Mouse (Mus musculus) T-cell, adult 66 days (primary cell): Measurements from ENCODE around the gene Gm10310. TPM values are rescaled to one million over a fixed set of nuclear protein-coding genes. Genes with fewer than 3 reads are reported as not detected.

ENCODE experiments used
- total RNA-seq, 2 experiments: library from RNA; stranded (reverse); gene quantifications; 3 replicates in 1 of 2; 4 replicates in 1 of 2; pipeline ENCODE4 v1.2.4; 2023

Gene Gm10310
- not detected for total RNA-seq

DNA sequence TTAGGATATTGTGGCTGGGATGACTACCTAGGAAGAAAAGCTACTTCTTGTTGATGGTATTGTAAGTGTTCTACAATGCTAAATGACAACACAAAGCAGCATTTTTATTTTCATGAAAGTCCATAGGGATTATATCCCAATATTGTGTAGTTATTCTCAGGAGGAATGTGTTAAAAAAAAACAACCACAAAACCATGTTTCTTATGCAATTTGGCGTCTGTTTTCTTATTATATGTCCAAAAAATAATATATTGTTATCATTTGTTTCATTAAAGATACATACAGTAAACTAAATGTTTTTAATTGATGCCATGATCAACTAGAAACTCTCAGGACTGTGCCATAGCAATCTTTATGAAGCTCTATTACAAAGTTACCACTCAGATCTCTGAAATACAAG lies at the start of gene Gm10310:
Gene Gm10310 (minus strand): TSS at position 101 of the 400 bp plus-strand sequence.

DNA sequence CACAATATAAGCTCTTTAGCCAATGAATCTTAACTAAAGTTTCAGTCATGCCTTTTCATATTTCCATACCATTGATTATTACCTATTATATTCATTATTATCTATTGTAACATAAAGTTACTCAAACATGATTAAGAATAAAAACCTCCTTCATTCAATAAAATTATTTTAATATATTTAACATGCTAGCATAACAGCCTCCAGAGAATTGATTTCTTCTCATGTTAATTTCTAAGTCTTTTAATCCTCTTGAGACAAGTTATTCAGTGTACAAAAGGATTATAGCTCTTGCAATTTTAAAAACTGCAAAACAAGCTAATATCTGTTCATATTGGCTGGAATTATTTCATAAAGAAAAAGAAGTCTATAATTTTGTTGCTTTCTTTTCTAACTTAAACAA lies 45.2 kb upstream of the Gm10310 start, which contains the start of gene Olfr821:
Gene Olfr821 (plus strand): TSS at position 301 of the 400 bp plus-strand sequence.

DNA sequence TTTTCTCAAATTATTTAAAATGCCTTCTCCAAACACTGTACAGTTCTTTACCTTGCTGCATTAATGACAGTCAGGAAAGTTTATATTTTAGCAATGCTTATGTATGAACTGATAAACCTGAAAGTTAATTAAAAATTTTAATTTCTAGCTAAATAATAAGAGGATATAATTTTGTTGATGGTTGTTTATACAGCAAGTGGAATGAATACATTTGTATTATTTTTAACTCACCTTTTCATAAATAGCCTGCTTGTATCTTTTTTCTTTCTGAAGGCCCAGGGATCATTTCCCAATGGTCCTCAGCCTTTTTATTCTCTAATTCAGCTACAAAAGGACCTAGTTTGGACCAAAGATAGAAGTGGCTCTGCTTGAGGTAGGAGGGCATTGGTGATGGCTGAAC lies 27.5 kb upstream of the Gm10310 start, which contains the start of gene Olfr820:
Gene Olfr820 (plus strand): TSS at position 301 of the 400 bp plus-strand sequence.

DNA sequence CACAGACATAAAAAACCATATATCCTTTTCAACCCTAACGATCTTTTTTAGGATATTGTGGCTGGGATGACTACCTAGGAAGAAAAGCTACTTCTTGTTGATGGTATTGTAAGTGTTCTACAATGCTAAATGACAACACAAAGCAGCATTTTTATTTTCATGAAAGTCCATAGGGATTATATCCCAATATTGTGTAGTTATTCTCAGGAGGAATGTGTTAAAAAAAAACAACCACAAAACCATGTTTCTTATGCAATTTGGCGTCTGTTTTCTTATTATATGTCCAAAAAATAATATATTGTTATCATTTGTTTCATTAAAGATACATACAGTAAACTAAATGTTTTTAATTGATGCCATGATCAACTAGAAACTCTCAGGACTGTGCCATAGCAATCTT lies 8.8 kb downstream of the Gm10310 start, which contains the start of gene Olfr247:
Gene Olfr247 (minus strand): TSS at position 101 of the 400 bp plus-strand sequence.

DNA sequence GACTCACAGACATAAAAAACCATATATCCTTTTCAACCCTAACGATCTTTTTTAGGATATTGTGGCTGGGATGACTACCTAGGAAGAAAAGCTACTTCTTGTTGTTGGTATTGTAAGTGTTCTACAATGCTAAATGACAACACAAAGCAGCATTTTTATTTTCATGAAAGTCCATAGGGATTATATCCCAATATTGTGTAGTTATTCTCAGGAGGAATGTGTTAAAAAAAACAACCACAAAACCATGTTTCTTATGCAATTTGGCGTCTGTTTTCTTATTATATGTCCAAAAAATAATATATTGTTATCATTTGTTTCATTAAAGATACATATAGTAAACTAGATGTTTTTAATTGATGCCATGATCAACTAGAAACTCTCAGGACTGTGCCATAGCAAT lies 17.7 kb downstream of the Gm10310 start, which contains the start of gene Olfr819:
Gene Olfr819 (minus strand): TSS at position 101 of the 400 bp plus-strand sequence.

DNA sequence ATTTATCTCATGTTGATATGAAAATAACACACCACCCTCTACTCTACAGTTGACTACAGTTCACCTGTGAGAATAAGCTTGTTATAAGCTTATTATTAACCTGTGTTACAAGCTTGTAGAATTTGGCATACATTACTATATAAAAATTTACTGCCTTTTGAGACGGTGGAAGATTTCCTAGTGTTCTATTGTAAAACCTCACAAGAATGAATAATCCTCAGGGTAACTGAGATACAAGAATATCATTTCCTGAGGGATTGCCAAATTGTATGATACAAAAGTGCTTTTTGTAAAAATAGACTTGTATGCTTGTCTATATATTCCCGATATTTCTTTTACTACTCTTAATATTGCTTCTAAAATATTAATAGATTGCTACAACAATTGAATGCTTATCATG lies 35.9 kb downstream of the Gm10310 start, which contains the start of gene Olfr818:
Gene Olfr818 (minus strand): TSS at position 101 of the 400 bp plus-strand sequence.

Other genes starting within 250 kb of the Gm10310 start
- not detected for gene Olfr806, start 243.1 kb downstream of the Gm10310 start, total RNA-seq
- not detected for gene Olfr807, start 227.3 kb downstream of the Gm10310 start, total RNA-seq
- not detected for gene Olfr808, start 219.6 kb downstream of the Gm10310 start, total RNA-seq
- gene Olfr809, start 210.4 kb downstream of the Gm10310 start, total RNA-seq: not detected
- gene Olfr810, start 190.1 kb downstream of the Gm10310 start, total RNA-seq: not detected
- not detected for gene Olfr811, start 180.7 kb downstream of the Gm10310 start, total RNA-seq
- not detected for gene Olfr812, start 139.0 kb downstream of the Gm10310 start, total RNA-seq
- not detected for gene Olfr813, start 129.7 kb downstream of the Gm10310 start, total RNA-seq
- not detected for gene Olfr814, start 105.2 kb downstream of the Gm10310 start, total RNA-seq
- not detected for gene Olfr815, start 79.2 kb downstream of the Gm10310 start, total RNA-seq
- not detected for gene Olfr816, start 69.5 kb downstream of the Gm10310 start, total RNA-seq
- not detected for gene Olfr818, start 36.0 kb downstream of the Gm10310 start, total RNA-seq
- not detected for gene Olfr819, start 17.8 kb downstream of the Gm10310 start, total RNA-seq
- gene Olfr247, start 8.9 kb downstream of the Gm10310 start, total RNA-seq: not detected
- gene Olfr820, start 27.6 kb upstream of the Gm10310 start, total RNA-seq: not detected
- not detected for gene Olfr821, start 45.3 kb upstream of the Gm10310 start, total RNA-seq
- not detected for gene Olfr822, start 86.1 kb upstream of the Gm10310 start, total RNA-seq
- gene Olfr823, start 130.3 kb upstream of the Gm10310 start, total RNA-seq: not detected
- gene Olfr824, start 144.9 kb upstream of the Gm10310 start, total RNA-seq: not detected
- not detected for gene Olfr825, start 181.7 kb upstream of the Gm10310 start, total RNA-seq
- not detected for gene Olfr826, start 199.1 kb upstream of the Gm10310 start, total RNA-seq
- gene Olfr827, start 229.3 kb upstream of the Gm10310 start, total RNA-seq: not detected